Mouse (Mus musculus): Measurements from ENCODE around the gene Zfp58. TPM values are rescaled to one million over a fixed set of nuclear protein-coding genes. Genes with fewer than 3 reads are reported as not detected.
"Not testable (repeated sequence)": the region's sequence is repeated elsewhere in the genome, so short reads cannot be mapped to it uniquely, and the experiment has no call there.

Gene Zfp58
- polyA plus RNA-seq, 1 experiment from 2014 or later, result 24.0 TPM

GRCm38 (mm10) chr13:67463506-67464185 lies 36.7 kb downstream of the Zfp58 start:
- H3K9me3 ChIP-seq; H3K4me3 ChIP-seq; H3K27ac ChIP-seq; ATAC-seq (ENCODE audit: insufficient number of reproducible peaks, insufficient read depth, low FRiP score, low TSS enrichment); H3K36me3 ChIP-seq; H3K4me2 ChIP-seq (replicated peaks); H3K27me3 ChIP-seq; H3K4me1 ChIP-seq; H3K9ac ChIP-seq: not testable (repeated sequence)
- 86% methylated on average over 3 of the region's 5 CpGs for WGBS

DNA sequence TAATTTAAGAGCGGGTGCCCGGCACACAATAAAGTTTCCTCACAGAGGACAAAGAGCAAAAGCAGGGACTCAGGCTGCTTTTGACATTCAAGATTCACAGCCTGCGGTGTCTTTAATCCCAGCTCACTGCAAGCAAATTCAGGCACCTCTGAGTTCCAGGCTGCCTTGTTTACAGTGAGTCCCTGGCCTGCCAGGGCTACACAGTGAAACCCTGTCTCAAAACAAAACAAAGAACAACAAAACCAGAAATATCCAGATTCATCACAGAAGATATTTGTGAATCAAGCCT lies 48.4 kb downstream of the Zfp58 start:
- ATAC-seq (ENCODE audit: insufficient number of reproducible peaks, insufficient read depth, low FRiP score, low TSS enrichment), result no peak
- 2% methylated on average over 3 of the region's 3 CpGs for WGBS
- Histone ChIP-seq H3K36me3 (no peaks in the 10 kb centered on the region), H3K4me1 (peaks cover 4% of the 10 kb centered on the region; the same call in 1 of the 2 replicates), H3K9ac (peak overlapping the region; percentile 42; the same call in 1 of the 2 replicates), H3K27ac (no peak overlapping the region), H3K4me2 (replicated peaks) (peak overlapping the region; percentile 68), H3K27me3 (no peaks in the 10 kb centered on the region), H3K9me3 (no peaks in the 10 kb centered on the region), H3K4me3 (peak overlapping the region; percentile 61)

DNA sequence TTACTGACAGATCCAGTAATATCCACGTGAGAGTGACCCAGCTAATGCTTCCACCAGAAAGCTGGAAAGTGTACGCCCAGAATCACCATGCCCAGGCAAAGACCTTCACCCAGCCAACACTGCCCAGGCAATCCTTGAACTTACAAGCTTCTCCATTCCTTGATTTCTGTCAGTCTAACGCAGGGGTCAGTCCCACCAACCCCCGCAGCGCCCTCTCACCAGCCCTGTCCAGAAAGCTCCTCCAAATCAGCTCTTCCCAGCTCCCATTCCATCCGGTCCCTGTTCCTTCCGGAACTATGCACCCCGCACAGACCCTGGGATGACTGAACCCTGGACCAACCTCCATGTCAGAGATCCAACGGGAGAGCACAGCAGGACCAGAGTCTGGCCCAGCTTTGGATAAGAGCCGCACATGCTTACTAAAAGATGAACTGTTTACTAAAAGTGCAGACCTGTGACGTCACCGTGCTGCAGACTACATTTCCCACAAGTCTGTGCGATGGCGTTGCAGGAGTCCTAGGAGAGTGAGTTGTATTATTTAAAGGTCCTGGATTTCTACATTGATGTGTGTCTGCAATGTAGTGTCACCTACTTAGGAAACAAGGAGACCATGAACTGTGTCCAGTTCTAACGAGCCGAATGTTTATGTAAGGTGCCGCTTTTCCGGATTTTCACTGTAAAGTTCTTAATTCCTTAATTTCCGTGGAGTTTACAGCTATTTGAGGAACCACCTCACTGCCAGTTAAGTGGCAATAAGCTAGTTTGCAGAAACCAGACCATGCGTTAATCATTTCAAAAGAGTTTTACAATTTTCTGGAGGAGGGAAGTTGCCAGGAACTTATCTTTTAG lies 49.0 kb downstream of the Zfp58 start, which contains the start of gene Zfp874a:
Gene Zfp874a, minus strand, starts transcription at position 453 of the 849 bp plus-strand sequence.
- no peak within 1 kb of the TSS for H3K27ac ChIP-seq
- WGBS, result 2% methylated on average over 20 of the region's 20 CpGs
- H3K9ac ChIP-seq, result peak within 1 kb of the TSS; percentile 42
- ATAC-seq (ENCODE audit: insufficient number of reproducible peaks, insufficient read depth, low FRiP score, low TSS enrichment), result peak; percentile 92
- peaks cover 2% of the 10 kb centered on the region; the same call in 1 of the 2 replicates for H3K36me3 ChIP-seq
- peak within 1 kb of the TSS; percentile 61 for H3K4me3 ChIP-seq
- H3K4me1 ChIP-seq, result peaks cover 4% of the 10 kb centered on the region; the same call in 1 of the 2 replicates
- no peaks in the 10 kb centered on the region for H3K27me3 ChIP-seq
- H3K4me2 ChIP-seq (replicated peaks), result peak within 1 kb of the TSS; percentile 68
- H3K9me3 ChIP-seq, result no peaks in the 10 kb centered on the region

Other genes starting within 250 kb of the Zfp58 start
- gene Zfp458, start 222.1 kb downstream of the Zfp58 start, polyA plus RNA-seq (2016; fragmentation: Nextera tagmentation; extraction: Ambion mirVana), result 1.9 and 2.4 TPM in 2 replicates
- gene Zfp457, start 194.1 kb downstream of the Zfp58 start, polyA plus RNA-seq (2016; fragmentation: Nextera tagmentation; extraction: Ambion mirVana), result 0.55 and 0.87 TPM in 2 replicates
- 2.5 and 2.9 TPM in 2 replicates for gene Zfp595, start 168.0 kb downstream of the Zfp58 start, polyA plus RNA-seq (2016; fragmentation: Nextera tagmentation; extraction: Ambion mirVana)
- not detected in 2 replicates for gene Gm28044, start 140.0 kb downstream of the Zfp58 start, polyA plus RNA-seq (2016; fragmentation: Nextera tagmentation; extraction: Ambion mirVana)
- gene Zfp953, start 139.9 kb downstream of the Zfp58 start, polyA plus RNA-seq (2016; fragmentation: Nextera tagmentation; extraction: Ambion mirVana), result 0.94 and 0.96 TPM in 2 replicates
- 0.37 and 0.67 TPM in 2 replicates for gene Gm28041, start 124.8 kb downstream of the Zfp58 start, polyA plus RNA-seq (2016; fragmentation: Nextera tagmentation; extraction: Ambion mirVana)
- gene Zfp456, start 124.7 kb downstream of the Zfp58 start, polyA plus RNA-seq (2016; fragmentation: Nextera tagmentation; extraction: Ambion mirVana), result 1.5 TPM in 2 replicates
- gene Zfp429, start 100.7 kb downstream of the Zfp58 start, polyA plus RNA-seq (2016; fragmentation: Nextera tagmentation; extraction: Ambion mirVana), result 4.9 and 6.6 TPM in 2 replicates
- 1.0 and 1.1 TPM in 2 replicates for gene Zfp459, start 79.1 kb downstream of the Zfp58 start, polyA plus RNA-seq (2016; fragmentation: Nextera tagmentation; extraction: Ambion mirVana)
- 9.5 and 10.4 TPM in 2 replicates for gene Zfp874a, start 48.9 kb downstream of the Zfp58 start, polyA plus RNA-seq (2016; fragmentation: Nextera tagmentation; extraction: Ambion mirVana)
- 2.9 and 3.8 TPM in 2 replicates for gene Zfp874b, start 16.3 kb downstream of the Zfp58 start, polyA plus RNA-seq (2016; fragmentation: Nextera tagmentation; extraction: Ambion mirVana)
- gene Gm26965, start 25.6 kb upstream of the Zfp58 start, polyA plus RNA-seq (2016; fragmentation: Nextera tagmentation; extraction: Ambion mirVana), result not detected in 2 replicates
- 25.0 and 25.2 TPM in 2 replicates for gene Zfp87, start 25.6 kb upstream of the Zfp58 start, polyA plus RNA-seq (2016; fragmentation: Nextera tagmentation; extraction: Ambion mirVana)
- gene Zfp748, start 53.3 kb upstream of the Zfp58 start, polyA plus RNA-seq (2016; fragmentation: Nextera tagmentation; extraction: Ambion mirVana), result 16.9 and 17.0 TPM in 2 replicates
- gene Zfp729b, start 109.2 kb upstream of the Zfp58 start, polyA plus RNA-seq (2016; fragmentation: Nextera tagmentation; extraction: Ambion mirVana), result 5.3 TPM in 2 replicates
- not detected in 2 replicates for gene Gm49345, start 137.2 kb upstream of the Zfp58 start, polyA plus RNA-seq (2016; fragmentation: Nextera tagmentation; extraction: Ambion mirVana)
- gene Zfp729a, start 137.2 kb upstream of the Zfp58 start, polyA plus RNA-seq (2016; fragmentation: Nextera tagmentation; extraction: Ambion mirVana), result 3.2 and 3.8 TPM in 2 replicates
- gene Zfp738, start 186.5 kb upstream of the Zfp58 start, polyA plus RNA-seq (2016; fragmentation: Nextera tagmentation; extraction: Ambion mirVana), result 14.8 and 14.9 TPM in 2 replicates
- 8.4 and 10.5 TPM in 2 replicates for gene Zfp65, start 228.6 kb upstream of the Zfp58 start, polyA plus RNA-seq (2016; fragmentation: Nextera tagmentation; extraction: Ambion mirVana)